In the genomic region with DNA sequence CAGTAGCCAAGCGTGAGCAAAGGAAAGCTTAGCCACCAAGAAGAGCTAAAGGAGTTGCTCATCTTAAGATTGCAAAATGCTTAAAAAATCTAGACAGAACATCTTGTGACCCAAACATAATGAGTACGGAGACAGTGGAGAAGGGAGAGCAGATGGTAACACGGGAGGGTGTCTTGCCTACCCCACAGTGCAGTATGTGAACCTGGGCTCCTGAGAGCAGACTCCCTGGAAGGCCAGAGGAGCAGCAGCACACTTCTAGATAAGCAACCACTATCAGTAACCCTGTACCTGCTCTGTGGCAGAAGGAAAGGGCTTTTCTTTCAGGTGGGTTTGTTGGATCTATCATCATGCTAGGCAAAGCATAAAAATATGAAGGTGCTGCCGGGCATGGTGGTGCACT, we compare ENCODE assay signal across 25 mouse cellular contexts. TPM values are rescaled to one million over a fixed set of nuclear protein-coding genes. Genes with fewer than 3 reads are reported as not detected.
A peak's percentile ranks its signal among the peaks of the same experiment; 100 is the strongest.
DNase-seq lines count a peak whose midpoint lies in the region; ATAC-seq and TF ChIP-seq lines count a peak whose summit lies in the region.
"Had no signal": no experiment of that assay in that cellular context is flagged by ENCODE, and none has a peak within 500 bp of the region (broad histone marks: within the 10 kb centered on the region; RNA-seq: fewer than 3 reads in every experiment).

No protein-coding gene starts in this region.

- no peak for TF ChIP-seq CTCF in cerebellum, adult 2 months (IDR thresholded peaks at IDR 0.05; ENCODE audit: borderline replicate concordance, insufficient read depth, low read depth, low read length)

- TF ChIP-seq POLR2A in cerebellum, adult 2 months (IDR thresholded peaks at IDR 0.05; ENCODE audit: borderline replicate concordance, insufficient read depth, low read length): no peak

- H3K4me3 ChIP-seq in cerebellum, adult 2 months (replicated peaks; ENCODE audit: insufficient read depth, low read depth, low read length): no peak overlapping the region
- H3K4me3 ChIP-seq: forebrain, embryonic 13.5 days; hindbrain, embryonic 13.5 days; liver, embryonic 13.5 days; midbrain, embryonic 10.5 days; midbrain, embryonic 15.5 days; neural tube, embryonic 15.5 days had no signal

- H3K4me1 ChIP-seq in cerebellum, adult 2 months (ENCODE audit: control insufficient read depth, insufficient read depth, low read length): peaks cover 14% of the 10 kb centered on the region
- H3K4me1 ChIP-seq: midbrain, embryonic 10.5 days had no signal

- peak; percentile 49; the same call in 1 of the 2 replicates for ATAC-seq in cerebellum, adult (ENCODE audit: insufficient number of reproducible peaks, low FRiP score, low TSS enrichment)
- ATAC-seq in megakaryocyte-erythroid progenitor cell, adult 5-6 weeks (replicated peaks; ENCODE audit: low FRiP score, low TSS enrichment, poor library complexity, severe bottlenecking): no peak
- ATAC-seq: forebrain, embryonic 13.5 days; intestine, postnatal 0 days; midbrain, embryonic 15.5 days had no signal

- H3K27ac ChIP-seq in cerebellum, adult 2 months (ENCODE audit: insufficient read depth, low read length): peak overlapping the region; percentile 66
- H3K27ac ChIP-seq: forebrain, embryonic 13.5 days; hindbrain, embryonic 13.5 days; liver, embryonic 13.5 days; midbrain, embryonic 10.5 days; midbrain, embryonic 15.5 days; neural tube, embryonic 15.5 days had no signal

- WGBS in cerebellum, adult 2 months: 20% methylated on average over 4 of the region's 4 CpGs

- no peaks in the 10 kb centered on the region for H3K27me3 ChIP-seq in cerebellum, adult 2 months (ENCODE audit: control insufficient read depth, insufficient read depth, low read length)
- H3K27me3 ChIP-seq: forebrain, embryonic 13.5 days; hindbrain, embryonic 13.5 days; liver, embryonic 13.5 days; midbrain, embryonic 15.5 days; neural tube, embryonic 15.5 days had no signal

- DNase-seq in cerebellum, postnatal 4 days (ENCODE audit: low spot score in 2 of 2): no peak
- peak; percentile 81 for DNase-seq in brain, adult 2 months (ENCODE audit: low read depth, low spot score)
- peak; percentile 63 to 74 for DNase-seq in cerebellum, adult 2 months
- peak; percentile 17 to 57 for DNase-seq in cerebellum, postnatal 14 days
- DNase-seq in spleen, adult 18-20 months: no peak
- no peak for DNase-seq in thymus, postnatal 10 days (ENCODE audit: low spot score in 2 of 2)
- DNase-seq: adrenal gland, adult 8-10 months; gastrocnemius, postnatal 36 days; heart, adult 18-20 months; heart, postnatal 4 days; kidney, adult 9 months; kidney, postnatal 14 days; left cerebral cortex, postnatal 4 days; liver, embryonic 13.5 days; lung, adult 2 months; lung, postnatal 14 days; retina, postnatal 1 day had no signal

RNA-seq across cellular contexts. Expression of gene Pdpk1, which starts 37.7 kb away (rescaled TPM):
- polyA plus RNA-seq in cerebellum, adult 2 months (2012; rRNA removed): 39.9 and 41.5 TPM in 2 replicates
- total RNA-seq in megakaryocyte-erythroid progenitor cell, adult 5-6 weeks (2014; fragmentation: Nextera tagmentation): 47.0 and 48.0 TPM in 2 replicates
- 34.4 and 37.7 TPM in 2 replicates for total RNA-seq in megakaryocyte-erythroid progenitor cell, adult 5-6 weeks (2017)

RNA-seq across cellular contexts. Expression of gene Kctd5, which starts 39.7 kb away (rescaled TPM):
- 32.8 and 35.6 TPM in 2 replicates for polyA plus RNA-seq in cerebellum, adult 2 months (2012; rRNA removed)
- 17.1 and 24.2 TPM in 2 replicates for total RNA-seq in megakaryocyte-erythroid progenitor cell, adult 5-6 weeks (2014; fragmentation: Nextera tagmentation)
- total RNA-seq in megakaryocyte-erythroid progenitor cell, adult 5-6 weeks (2017): 20.9 and 21.9 TPM in 2 replicates

RNA-seq across cellular contexts. Expression of gene Amdhd2, which starts 50.5 kb away (rescaled TPM):
- 37.0 and 40.1 TPM in 2 replicates for polyA plus RNA-seq in cerebellum, adult 2 months (2012; rRNA removed)
- total RNA-seq in megakaryocyte-erythroid progenitor cell, adult 5-6 weeks (2014; fragmentation: Nextera tagmentation): 50.8 and 51.8 TPM in 2 replicates
- total RNA-seq in megakaryocyte-erythroid progenitor cell, adult 5-6 weeks (2017): 13.1 and 19.8 TPM in 2 replicates

RNA-seq across cellular contexts. Expression of gene Atp6v0c, which starts 56.5 kb away (rescaled TPM):
- 2,309 TPM in 2 replicates for polyA plus RNA-seq in cerebellum, adult 2 months (2012; rRNA removed)
- 222 and 224 TPM in 2 replicates for total RNA-seq in megakaryocyte-erythroid progenitor cell, adult 5-6 weeks (2014; fragmentation: Nextera tagmentation)
- 72.2 and 95.8 TPM in 2 replicates for total RNA-seq in megakaryocyte-erythroid progenitor cell, adult 5-6 weeks (2017)

Comparison
In these comparisons a context has a peak if more than half of its experiments do, and no peak if none do; other contexts are left out.
1. DNase-seq: peak in brain, adult 2 months (single experiment), cerebellum, adult 2 months (2 of 2) and cerebellum, postnatal 14 days (2 of 2); none in cerebellum, postnatal 4 days (0 of 2), spleen, adult 18-20 months (0 of 2) and thymus, postnatal 10 days (0 of 2).